Mouse (Mus musculus): ENCODE measurements around the gene Best1. TPM values are rescaled to one million over a fixed set of nuclear protein-coding genes. Genes with fewer than 3 reads are reported as not detected.

Gene Best1
- 1.0 and 1.4 TPM in 2 replicates for polyA plus RNA-seq (2014; fragmentation: Nextera tagmentation; extraction: Ambion mirVana)

GRCm38 (mm10) chr19:10001206-10001969, at the start of gene Best1, which contains the start of gene Rab3il1:
Best1 (minus strand) TSS chr19:10001633.
Rab3il1 (plus strand) TSS chr19:10001669.
- TF ChIP-seq CTCF (IDR thresholded peaks at IDR 0.05; ENCODE audit: low read depth), result no peak
- ATAC-seq (ENCODE audit: insufficient read depth), result no peak
- no peaks in the 10 kb centered on the region for H3K4me1 ChIP-seq (ENCODE audit: insufficient read depth)
- H3K36me3 ChIP-seq (ENCODE audit: insufficient read depth), result no peaks in the 10 kb centered on the region
- no peaks in the 10 kb centered on the region for H3K27me3 ChIP-seq (ENCODE audit: insufficient read depth, low read length)
- no peak within 1 kb of the TSS for H3K4me3 ChIP-seq (ENCODE audit: low read depth, low read length)
- 67% methylated on average over 7 of the region's 7 CpGs for WGBS
- H3K4me2 ChIP-seq, result no peak within 1 kb of the TSS
- no peak within 1 kb of the TSS for H3K9ac ChIP-seq
- DNase-seq, result no peak
- no peaks in the 10 kb centered on the region for H3K9me3 ChIP-seq (ENCODE audit: low read depth, low read length)
- H3K27ac ChIP-seq (ENCODE audit: low read depth), result no peak within 1 kb of the TSS

- Histone ChIP-seq H3K4me3 (ENCODE audit: low read depth, low read length) (no peak overlapping the region), H3K27me3 (ENCODE audit: insufficient read depth, low read length) (no peaks in the 10 kb centered on the region), H3K9me3 (ENCODE audit: low read depth, low read length) (no peaks in the 10 kb centered on the region), H3K36me3 (ENCODE audit: insufficient read depth) (peaks cover 34% of the 10 kb centered on the region), H3K4me2 (no peak overlapping the region), H3K4me1 (ENCODE audit: insufficient read depth) (0 out of 2 replicates have a peak, but pooled peaks cover 9% of the 10 kb centered on the region), H3K27ac (ENCODE audit: low read depth) (no peak overlapping the region), H3K9ac (no peak overlapping the region)
- WGBS, result 34% methylated on average over 2 of the region's 2 CpGs
- TF ChIP-seq CTCF (IDR thresholded peaks at IDR 0.05; ENCODE audit: low read depth), result no peak
- DNase-seq, result no peak
- ATAC-seq (ENCODE audit: insufficient read depth), result no peak
Observed at GRCm38 (mm10) chr19:10050438-10050837, 49.0 kb upstream of the Best1 start.

- no peak overlapping the region for H3K27ac ChIP-seq (ENCODE audit: low read depth)
- H3K9ac ChIP-seq, result no peak overlapping the region
- DNase-seq (no peak), ATAC-seq (ENCODE audit: insufficient read depth) (no peak)
- H3K4me1 ChIP-seq (ENCODE audit: insufficient read depth), result 0 out of 2 replicates have a peak, but pooled peaks cover 9% of the 10 kb centered on the region
- H3K9me3 ChIP-seq (ENCODE audit: low read depth, low read length), result no peaks in the 10 kb centered on the region
- no peak overlapping the region for H3K4me2 ChIP-seq
- no peaks in the 10 kb centered on the region for H3K27me3 ChIP-seq (ENCODE audit: insufficient read depth, low read length)
- no peak for TF ChIP-seq CTCF (IDR thresholded peaks at IDR 0.05; ENCODE audit: low read depth)
- H3K4me3 ChIP-seq (ENCODE audit: low read depth, low read length), result no peak overlapping the region
- H3K36me3 ChIP-seq (ENCODE audit: insufficient read depth), result peaks cover 31% of the 10 kb centered on the region
Observed at GRCm38 (mm10) chr19:10049533-10049932, 48.1 kb upstream of the Best1 start.

- Histone ChIP-seq H3K27me3 (ENCODE audit: insufficient read depth, low read length) (no peaks in the 10 kb centered on the region), H3K36me3 (ENCODE audit: insufficient read depth) (peaks cover 10% of the 10 kb centered on the region), H3K4me1 (ENCODE audit: insufficient read depth) (peaks cover 22% of the 10 kb centered on the region), H3K27ac (ENCODE audit: low read depth) (no peak overlapping the region), H3K4me2 (no peak overlapping the region), H3K9me3 (ENCODE audit: low read depth, low read length) (no peaks in the 10 kb centered on the region), H3K9ac (no peak overlapping the region), H3K4me3 (ENCODE audit: low read depth, low read length) (no peak overlapping the region)
- TF ChIP-seq CTCF (IDR thresholded peaks at IDR 0.05; ENCODE audit: low read depth), result no peak
- WGBS, result 29% methylated on average over 3 of the region's 3 CpGs
- no peak for DNase-seq
- no peak for ATAC-seq (ENCODE audit: insufficient read depth)
Observed at GRCm38 (mm10) chr19:10046983-10047382, 45.5 kb upstream of the Best1 start.

GRCm38 (mm10) chr19:10046346-10046745, 44.9 kb upstream of the Best1 start:
- Histone ChIP-seq H3K4me3 (ENCODE audit: low read depth, low read length) (no peak overlapping the region), H3K4me2 (no peak overlapping the region), H3K36me3 (ENCODE audit: insufficient read depth) (peaks cover 9% of the 10 kb centered on the region), H3K4me1 (ENCODE audit: insufficient read depth) (peaks cover 23% of the 10 kb centered on the region), H3K9ac (peak overlapping the region; percentile 13; the same call in 1 of the 2 replicates), H3K27me3 (ENCODE audit: insufficient read depth, low read length) (no peaks in the 10 kb centered on the region), H3K9me3 (ENCODE audit: low read depth, low read length) (no peaks in the 10 kb centered on the region), H3K27ac (ENCODE audit: low read depth) (no peak overlapping the region)
- DNase-seq, result no peak
- WGBS, result 60% methylated on average over 4 of the region's 4 CpGs
- no peak for ATAC-seq (ENCODE audit: insufficient read depth)
- TF ChIP-seq CTCF (IDR thresholded peaks at IDR 0.05; ENCODE audit: low read depth), result no peak

GRCm38 (mm10) chr19:10045707-10046106, 44.3 kb upstream of the Best1 start:
- TF ChIP-seq CTCF (IDR thresholded peaks at IDR 0.05; ENCODE audit: low read depth), result no peak
- ATAC-seq (ENCODE audit: insufficient read depth), result no peak

GRCm38 (mm10) chr19:10043643-10044042, 42.2 kb upstream of the Best1 start:
- 0 out of 2 replicates have a peak, but pooled peaks have one; percentile 7 for TF ChIP-seq CTCF (IDR thresholded peaks at IDR 0.05; ENCODE audit: low read depth)
- H3K27me3 ChIP-seq (ENCODE audit: insufficient read depth, low read length), result no peaks in the 10 kb centered on the region
- peak; percentile 44 for DNase-seq
- no peak overlapping the region for H3K9ac ChIP-seq
- ATAC-seq (ENCODE audit: insufficient read depth), result no peak
- peaks cover 38% of the 10 kb centered on the region for H3K4me1 ChIP-seq (ENCODE audit: insufficient read depth)
- H3K36me3 ChIP-seq (ENCODE audit: insufficient read depth), result peaks cover 9% of the 10 kb centered on the region
- H3K4me2 ChIP-seq, result peak overlapping the region; percentile 91; the same call in 1 of the 2 replicates
- H3K27ac ChIP-seq (ENCODE audit: low read depth), result no peak overlapping the region
- H3K9me3 ChIP-seq (ENCODE audit: low read depth, low read length), result no peaks in the 10 kb centered on the region
- H3K4me3 ChIP-seq (ENCODE audit: low read depth, low read length), result no peak overlapping the region

More at GRCm38 (mm10) chr19:10045707-10046106, 44.3 kb upstream of the Best1 start:
- WGBS, result 75% methylated on average over 2 of the region's 2 CpGs
- no peaks in the 10 kb centered on the region for H3K27me3 ChIP-seq (ENCODE audit: insufficient read depth, low read length)
- H3K9me3 ChIP-seq (ENCODE audit: low read depth, low read length), result no peaks in the 10 kb centered on the region
- H3K9ac ChIP-seq, result no peak overlapping the region
- H3K4me1 ChIP-seq (ENCODE audit: insufficient read depth), result peaks cover 26% of the 10 kb centered on the region
- no peak overlapping the region for H3K27ac ChIP-seq (ENCODE audit: low read depth)
- no peak for DNase-seq
- H3K4me3 ChIP-seq (ENCODE audit: low read depth, low read length), result no peak overlapping the region
- peaks cover 9% of the 10 kb centered on the region for H3K36me3 ChIP-seq (ENCODE audit: insufficient read depth)
- H3K4me2 ChIP-seq, result no peak overlapping the region
